Mouse (Mus musculus) erythroblast, embryonic 14.5 days (primary cell): ENCODE data around the gene Pisd. TPM values are rescaled to one million over a fixed set of nuclear protein-coding genes. Genes with fewer than 3 reads are reported as not detected.
"Not testable (repeated sequence)": the region's sequence is repeated elsewhere in the genome, so short reads cannot be mapped to it uniquely, and the experiment has no call there.

Source experiments
- H3K27me3 ChIP-seq: 2 replicates; pipeline ENCODE4 v1.6.1; 2012; ENCODE audit warnings: inconsistent platforms; ENCODE audit not compliant: control insufficient read depth
- H3K36me3 ChIP-seq: 2 replicates; pipeline ENCODE4 v1.6.1; 2012; ENCODE audit warnings: mild to moderate bottlenecking, inconsistent platforms; ENCODE audit not compliant: control insufficient read depth
- H3K4me1 ChIP-seq: 2 replicates; pipeline ENCODE4 v1.6.1; 2012; ENCODE audit warnings: inconsistent platforms; ENCODE audit not compliant: control insufficient read depth
- H3K4me3 ChIP-seq: replicated peaks from 2 replicates; pipeline ENCODE3; 2012; ENCODE audit warnings: moderate library complexity, mild to moderate bottlenecking, inconsistent platforms
- H3K9me3 ChIP-seq: 2 replicates; pipeline ENCODE4 v1.6.1; 2012; ENCODE audit warnings: low read length, inconsistent platforms, mixed read lengths; ENCODE audit not compliant: control insufficient read depth
- GATA1 ChIP-seq: IDR thresholded peaks from 2 replicates; pipeline ENCODE4 v1.6.1; 2012; ENCODE audit warnings: low read length, inconsistent platforms, mixed read lengths
- TAL1 ChIP-seq: IDR thresholded peaks from 3 replicates; pipeline ENCODE4 v1.6.1; 2012; ENCODE audit warnings: low read length, inconsistent platforms, mixed read lengths
- polyA plus RNA-seq: library from polyadenylated mRNA; stranded (reverse); fragments of >175 nt; gene quantifications from 2 replicates; pipeline ENCODE4 v1.2.3, GENCODE M21; 2012

Gene Pisd
- polyA plus RNA-seq, 1 experiment, result 0.07 TPM

GRCm38 (mm10) chr5:32735779-32736178, 49.7 kb downstream of the Pisd start:
- H3K27me3 ChIP-seq, result no peaks in the 10 kb centered on the region
- H3K9me3 ChIP-seq, result no peaks in the 10 kb centered on the region
- TF ChIP-seq TAL1, result no peak
- no peak for TF ChIP-seq GATA1
- no peak overlapping the region for H3K4me3 ChIP-seq
- H3K36me3 ChIP-seq, result peaks cover 20% of the 10 kb centered on the region
- H3K4me1 ChIP-seq, result no peaks in the 10 kb centered on the region

- not testable (repeated sequence) for H3K9me3 ChIP-seq, H3K27me3 ChIP-seq, H3K4me1 ChIP-seq, H3K4me3 ChIP-seq
- H3K36me3 ChIP-seq, result peaks cover 20% of the 10 kb centered on the region
Measured at GRCm38 (mm10) chr5:32733892-32734291, 51.6 kb downstream of the Pisd start.

- Histone ChIP-seq H3K27me3 (no peaks in the 10 kb centered on the region), H3K4me3 (no peak overlapping the region), H3K4me1 (peaks cover 2% of the 10 kb centered on the region), H3K9me3 (no peaks in the 10 kb centered on the region), H3K36me3 (no peaks in the 10 kb centered on the region)
- TF ChIP-seq TAL1 (no peak), GATA1 (no peak)
Measured at GRCm38 (mm10) chr5:32728851-32729250, 56.6 kb downstream of the Pisd start.

- no peak overlapping the region for H3K4me3 ChIP-seq
- no peaks in the 10 kb centered on the region for H3K9me3 ChIP-seq
- H3K27me3 ChIP-seq, result no peaks in the 10 kb centered on the region
- no peaks in the 10 kb centered on the region for H3K36me3 ChIP-seq
- TF ChIP-seq TAL1, result no peak
- no peak for TF ChIP-seq GATA1
- peaks cover 4% of the 10 kb centered on the region for H3K4me1 ChIP-seq
Measured at GRCm38 (mm10) chr5:32728300-32728699, 57.1 kb downstream of the Pisd start.

- not testable (repeated sequence) for H3K9me3 ChIP-seq, H3K4me1 ChIP-seq, H3K27me3 ChIP-seq, H3K36me3 ChIP-seq, H3K4me3 ChIP-seq
Measured at GRCm38 (mm10) chr5:32725397-32725796, 60.0 kb downstream of the Pisd start.

GRCm38 (mm10) chr5:32723981-32724380, 61.5 kb downstream of the Pisd start:
- H3K4me1 ChIP-seq, result peaks cover 4% of the 10 kb centered on the region
- H3K36me3 ChIP-seq, result no peaks in the 10 kb centered on the region
- no peaks in the 10 kb centered on the region for H3K27me3 ChIP-seq

GRCm38 (mm10) chr5:32722711-32723110, 62.7 kb downstream of the Pisd start:
- H3K27me3 ChIP-seq, H3K4me3 ChIP-seq, H3K36me3 ChIP-seq, H3K4me1 ChIP-seq, H3K9me3 ChIP-seq: not testable (repeated sequence)

More at GRCm38 (mm10) chr5:32723981-32724380, 61.5 kb downstream of the Pisd start:
- TF ChIP-seq GATA1 (no peak), TAL1 (no peak)
- H3K4me3 ChIP-seq, result no peak overlapping the region
- H3K9me3 ChIP-seq, result no peaks in the 10 kb centered on the region

- no peak for TF ChIP-seq GATA1
- TF ChIP-seq TAL1, result no peak
- H3K27me3 ChIP-seq, result peaks cover 2% of the 10 kb centered on the region; the same call in 1 of the 2 replicates
- H3K36me3 ChIP-seq, result no peaks in the 10 kb centered on the region
- peaks cover 4% of the 10 kb centered on the region for H3K4me1 ChIP-seq
- no peaks in the 10 kb centered on the region for H3K9me3 ChIP-seq
- H3K4me3 ChIP-seq, result no peak overlapping the region
Measured at GRCm38 (mm10) chr5:32722263-32722662, 63.2 kb downstream of the Pisd start.

- peaks cover 4% of the 10 kb centered on the region for H3K4me1 ChIP-seq
- H3K36me3 ChIP-seq, result no peaks in the 10 kb centered on the region
- TF ChIP-seq GATA1, result no peak
- TF ChIP-seq TAL1, result no peak
- no peak overlapping the region for H3K4me3 ChIP-seq
- H3K27me3 ChIP-seq, result peaks cover 2% of the 10 kb centered on the region; the same call in 1 of the 2 replicates
- no peaks in the 10 kb centered on the region for H3K9me3 ChIP-seq
Measured at GRCm38 (mm10) chr5:32721316-32721715, 64.1 kb downstream of the Pisd start.

GRCm38 (mm10) chr5:32720416-32720815, 65.0 kb downstream of the Pisd start:
- TF ChIP-seq TAL1, result no peak
- TF ChIP-seq GATA1, result no peak

More at GRCm38 (mm10) chr5:32720416-32720815, 65.0 kb downstream of the Pisd start:
- peaks cover 4% of the 10 kb centered on the region for H3K4me1 ChIP-seq
- no peaks in the 10 kb centered on the region for H3K36me3 ChIP-seq
- H3K4me3 ChIP-seq, result no peak overlapping the region
- peaks cover 2% of the 10 kb centered on the region; the same call in 1 of the 2 replicates for H3K27me3 ChIP-seq
- no peaks in the 10 kb centered on the region for H3K9me3 ChIP-seq
